In genomic region chr1:23255925-23256629, GRCm38 (mm10) we compare ENCODE assay signal across 8 mouse cellular contexts.
A peak's percentile ranks its signal among the peaks of the same experiment; 100 is the strongest.
DNase-seq lines count a peak whose midpoint lies in the region; ATAC-seq and TF ChIP-seq lines count a peak whose summit lies in the region.

No protein-coding gene starts in this region.

- H3K4me1 ChIP-seq in forebrain, postnatal 0 days (ENCODE audit: insufficient read depth): no peaks in the 10 kb centered on the region
- H3K4me1 ChIP-seq in neural tube, embryonic 15.5 days: peaks cover 15% of the 10 kb centered on the region; the same call in 1 of the 2 replicates

- H3K27ac ChIP-seq in forebrain, postnatal 0 days (ENCODE audit: low read depth, low read length): peak overlapping the region; percentile 94
- H3K27ac ChIP-seq in neural tube, embryonic 15.5 days (replicated peaks): peak overlapping the region; percentile 94

- 5% methylated on average over 61 of the region's 80 CpGs for WGBS in forebrain, postnatal 0 days
- WGBS in neural tube, embryonic 15.5 days: under 1% methylated on average over 50 of the region's 80 CpGs

- no peak for TF ChIP-seq CTCF in forebrain, postnatal 0 days (IDR thresholded peaks at IDR 0.05; ENCODE audit: low read depth)

- H3K9ac ChIP-seq in forebrain, postnatal 0 days: peak overlapping the region; percentile 72
- H3K9ac ChIP-seq in neural tube, embryonic 15.5 days (replicated peaks): peak overlapping the region; percentile 75

- peak; percentile 98 for ATAC-seq in forebrain, postnatal 0 days
- ATAC-seq in neural tube, embryonic 15.5 days (ENCODE audit: low FRiP score): peak; percentile 99

- intact Hi-C loops in heart, postnatal 36 days (cut with DNase I): loop anchor here (1.0 to 5.0 kb wide), 4 partner anchors 15 to 126 kb away; no protein-coding TSS in a partner anchor

- H3K4me3 ChIP-seq in forebrain, postnatal 0 days (ENCODE audit: low read depth, low read length): peak overlapping the region; percentile 55
- H3K4me3 ChIP-seq in neural tube, embryonic 15.5 days (replicated peaks): peak overlapping the region; percentile 76

- no peaks in the 10 kb centered on the region for H3K36me3 ChIP-seq in forebrain, postnatal 0 days (ENCODE audit: insufficient read depth)
- no peaks in the 10 kb centered on the region for H3K36me3 ChIP-seq in neural tube, embryonic 15.5 days

- H3K4me2 ChIP-seq in forebrain, postnatal 0 days (ENCODE audit: low read depth): peak overlapping the region; percentile 84
- H3K4me2 ChIP-seq in neural tube, embryonic 15.5 days: peak overlapping the region; percentile 78

- no peaks in the 10 kb centered on the region for H3K27me3 ChIP-seq in forebrain, postnatal 0 days (ENCODE audit: insufficient read depth, low read length)
- H3K27me3 ChIP-seq in neural tube, embryonic 15.5 days (replicated peaks): no peaks in the 10 kb centered on the region

- peak; percentile 99 for DNase-seq in MN1 (ENCODE audit: low spot score)
- DNase-seq in cerebellum, adult 8-10 months: peak; percentile 97
- DNase-seq in forebrain, postnatal 0 days: peak; percentile 98
- peak; percentile 94 to 95 for DNase-seq in heart, postnatal 36 days
- peak; percentile 92 to 98 for DNase-seq in layer of hippocampus, adult 18-20 months (ENCODE audit: low spot score in 2 of 2)
- peak; percentile 95 to 97 for DNase-seq in lung, adult 18-20 months
- DNase-seq in testis, postnatal 10 days (ENCODE audit: low spot score): peak; percentile 98

- no peaks in the 10 kb centered on the region for H3K9me3 ChIP-seq in forebrain, postnatal 0 days (ENCODE audit: low read length)
- no peaks in the 10 kb centered on the region; the same call in 1 of the 2 replicates for H3K9me3 ChIP-seq in neural tube, embryonic 15.5 days (replicated peaks)

Comparison
In these comparisons a context has a peak if more than half of its experiments do, and no peak if none do; other contexts are left out.
1. Peak in every context shown above with its lines: DNase-seq, ATAC-seq, H3K4me3 ChIP-seq and H3K27ac ChIP-seq.